Mouse (Mus musculus): ENCODE results near the gene Acer1.

The Acer1 gene

GRCm38 (mm10) chr17:56988921-56989430, 7.0 kb upstream of the Acer1 start:
- no peak for DNase-seq (ENCODE audit: low read depth)

DNA sequence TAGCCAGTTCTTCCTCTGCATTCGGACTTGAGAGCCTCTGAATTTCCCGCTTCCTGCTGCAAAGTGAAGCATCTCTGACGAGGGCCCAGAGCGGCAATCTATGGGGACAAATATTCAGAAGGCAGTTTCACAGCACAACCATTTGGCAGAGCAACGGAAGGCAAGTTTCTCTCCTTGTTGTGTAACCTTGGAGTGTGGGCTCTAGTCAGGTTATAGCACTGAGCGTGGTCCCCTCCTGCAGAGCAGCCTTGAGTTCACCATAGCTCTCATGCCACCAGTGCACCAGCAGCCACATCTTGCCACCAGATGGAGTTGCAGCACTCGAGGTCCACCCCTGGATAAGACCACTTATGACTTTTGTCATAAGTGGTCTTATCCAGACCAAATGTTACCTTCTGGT, 6.5 kb upstream of the Acer1 start:
- no peak for DNase-seq (ENCODE audit: low read depth)

DNA sequence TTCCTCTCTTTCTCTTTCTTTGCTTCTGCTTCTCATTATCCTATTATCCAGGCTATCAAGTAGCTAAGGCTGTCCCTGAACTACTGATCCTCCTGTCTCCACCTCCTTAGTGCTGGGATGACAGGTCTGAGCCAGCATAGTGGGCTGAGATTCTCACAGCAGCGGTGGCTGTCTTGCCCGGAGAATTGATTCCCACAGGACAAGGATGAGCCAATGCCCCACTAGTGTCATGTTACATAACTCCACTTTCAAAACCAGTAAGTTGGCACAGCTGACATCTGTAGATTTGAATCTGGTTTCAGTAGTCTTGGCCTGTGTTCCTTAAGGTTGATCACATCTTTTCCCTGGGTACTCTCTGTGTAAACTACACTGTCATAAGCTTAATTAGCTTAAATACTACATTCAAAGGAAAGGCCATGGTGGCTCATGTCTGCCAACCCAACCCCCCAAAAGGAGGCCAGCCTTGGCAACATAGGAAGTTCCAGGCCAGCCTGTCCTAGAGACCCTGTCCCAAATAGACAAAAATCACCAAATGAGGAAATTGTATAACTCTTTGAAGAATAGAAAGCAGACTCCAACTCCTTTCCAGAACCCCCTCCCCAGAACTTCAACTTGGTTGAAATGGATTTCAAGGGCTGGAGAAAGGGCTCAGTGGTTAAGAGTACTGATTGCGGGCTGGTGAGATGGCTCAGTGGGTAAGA, 4.3 kb upstream of the Acer1 start:
- DNase-seq (ENCODE audit: low read depth): no peak

DNA sequence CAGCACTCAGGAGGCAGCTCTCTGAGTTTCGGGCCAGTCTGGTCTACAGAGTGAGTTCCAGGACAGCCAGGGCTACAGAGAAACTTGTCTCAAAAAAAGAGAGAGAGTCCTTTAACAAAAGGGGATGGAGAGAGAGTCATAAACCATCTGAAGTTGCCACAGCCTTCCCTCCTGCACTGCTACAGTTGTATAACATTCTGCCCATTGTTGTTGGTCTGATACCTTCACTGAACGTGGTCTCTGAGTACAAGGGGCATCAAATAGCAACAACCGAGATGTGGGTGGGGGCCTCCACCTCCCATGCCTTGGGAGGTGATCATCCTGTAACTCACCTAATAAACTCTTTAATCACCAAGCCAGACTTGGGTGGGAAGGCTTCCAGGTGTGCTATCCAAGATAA, 3.7 kb upstream of the Acer1 start:
- DNase-seq (ENCODE audit: low read depth): no peak

DNA sequence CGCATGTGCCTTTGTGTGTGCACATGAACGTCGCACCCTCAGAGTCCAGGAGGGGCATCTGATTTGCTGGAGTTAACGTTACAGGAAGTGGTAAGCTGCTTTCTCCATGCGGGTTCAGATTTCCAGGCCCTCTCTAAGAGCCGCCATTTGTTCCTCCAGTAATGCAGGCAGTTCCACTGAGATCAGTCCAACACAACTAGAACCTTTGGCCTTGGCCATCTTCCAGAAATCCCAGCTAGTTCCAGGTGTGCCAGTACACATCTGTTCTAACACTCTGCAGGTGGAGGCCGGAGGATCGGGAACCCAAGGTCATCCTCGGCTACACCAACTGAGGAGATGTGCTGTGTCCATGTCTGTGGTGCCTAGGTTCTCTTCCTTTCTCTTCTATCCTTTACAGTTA, 3.0 kb upstream of the Acer1 start:
- no peak for DNase-seq (ENCODE audit: low read depth)

DNA sequence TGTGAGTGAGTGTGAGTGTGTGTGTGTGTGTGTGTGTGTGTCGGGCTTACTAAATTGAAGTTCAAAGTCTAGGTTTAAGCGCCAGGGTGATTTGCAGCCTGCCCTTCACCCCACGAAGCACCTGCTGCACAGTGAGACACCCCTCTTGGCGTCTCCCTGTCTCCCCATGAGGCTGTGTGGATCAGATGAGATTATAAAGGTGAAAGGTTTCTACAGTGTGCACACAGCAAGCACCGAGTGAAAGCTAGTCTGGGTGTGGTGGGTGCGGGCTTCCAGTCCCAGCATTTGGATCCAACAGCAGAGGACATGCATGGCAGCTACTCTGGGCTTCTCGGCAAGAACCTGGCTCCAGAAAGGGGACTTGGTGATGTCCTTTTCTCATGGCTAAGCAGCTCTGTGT, 877 bp downstream of the Acer1 start:
- no peak for DNase-seq (ENCODE audit: low read depth)

DNA sequence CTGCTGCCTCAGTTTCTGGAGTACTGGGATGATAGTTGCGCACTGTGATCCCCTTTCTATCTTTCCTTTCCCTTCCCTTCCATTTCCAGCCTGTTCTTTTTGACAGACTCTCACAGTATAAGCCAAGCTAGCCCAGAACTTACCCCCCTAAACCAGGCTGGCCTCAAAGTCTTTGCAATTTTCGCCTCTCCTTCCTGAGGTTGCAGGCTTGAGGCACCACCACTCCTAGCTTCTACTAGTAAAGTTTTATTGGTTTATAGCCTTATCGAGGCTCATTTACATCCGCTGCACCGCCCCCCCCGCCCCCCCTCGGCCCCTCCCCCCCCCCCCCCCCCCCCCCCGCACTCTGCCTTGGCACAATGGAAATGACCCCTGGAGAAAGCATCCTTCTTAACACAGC, 2.4 kb downstream of the Acer1 start:
- DNase-seq (ENCODE audit: low read depth): no peak

GRCm38 (mm10) chr17:56976531-56977390, 5.2 kb downstream of the Acer1 start:
- DNase-seq (ENCODE audit: low read depth): no peak

DNA sequence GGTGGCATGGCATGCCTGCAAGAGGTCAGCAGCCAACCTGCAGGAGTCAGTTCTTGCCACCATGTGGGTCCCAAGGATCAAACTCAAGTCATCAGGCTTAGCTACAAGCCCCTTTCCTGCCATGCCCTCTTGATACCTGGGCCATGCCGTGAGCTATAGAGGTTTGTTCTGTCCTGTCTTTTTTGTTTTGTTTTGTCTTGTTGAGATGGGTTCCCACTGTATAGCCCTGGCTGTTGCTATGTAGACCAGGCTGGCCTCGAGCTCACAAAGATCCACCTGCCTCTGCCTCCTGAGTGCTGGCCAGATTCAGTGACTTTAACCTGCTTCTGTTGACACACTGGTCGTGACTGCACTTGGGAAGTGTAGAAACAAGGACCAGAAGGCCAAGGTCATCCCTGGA, 6.5 kb downstream of the Acer1 start:
- DNase-seq (ENCODE audit: low read depth): no peak

GRCm38 (mm10) chr17:56974708-56975240, 7.2 kb downstream of the Acer1 start:
- no peak for DNase-seq (ENCODE audit: low read depth)

DNA sequence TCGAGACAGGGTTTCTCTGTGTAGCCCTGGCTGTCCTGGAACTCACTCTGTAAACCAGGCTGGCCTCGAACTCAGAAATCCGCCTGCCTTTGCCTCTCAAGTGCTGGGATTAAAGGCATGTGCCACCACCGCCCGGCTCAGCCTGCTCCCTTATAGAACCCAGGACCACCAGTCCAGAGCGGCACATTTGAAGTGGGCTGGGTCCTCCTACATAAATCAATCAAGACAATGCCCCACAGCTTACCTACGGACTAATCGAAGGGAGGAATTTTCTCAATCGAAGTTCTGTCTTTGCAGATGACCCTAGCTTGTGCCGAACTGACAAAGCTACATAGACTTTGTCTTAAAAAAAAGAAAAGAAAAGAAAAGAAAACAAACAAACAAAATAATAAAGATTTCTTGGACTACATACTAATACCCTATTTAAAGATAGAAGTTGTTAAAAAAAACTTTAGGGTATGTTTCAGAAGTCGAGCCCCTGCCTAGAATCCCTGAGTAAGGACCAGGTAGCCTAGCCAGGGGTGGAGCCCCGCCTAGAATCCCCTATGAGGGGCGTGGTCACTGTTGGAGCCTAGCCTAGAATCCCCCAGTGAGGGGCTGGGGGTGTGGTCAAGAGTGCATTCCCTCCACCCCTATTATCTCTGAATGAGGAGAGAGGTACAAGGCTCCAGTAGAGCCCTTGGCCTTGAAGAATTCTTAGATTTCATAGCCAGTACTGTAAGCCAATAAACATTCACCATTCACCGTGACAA, 7.8 kb downstream of the Acer1 start:
- DNase-seq (ENCODE audit: low read depth): no peak

DNA sequence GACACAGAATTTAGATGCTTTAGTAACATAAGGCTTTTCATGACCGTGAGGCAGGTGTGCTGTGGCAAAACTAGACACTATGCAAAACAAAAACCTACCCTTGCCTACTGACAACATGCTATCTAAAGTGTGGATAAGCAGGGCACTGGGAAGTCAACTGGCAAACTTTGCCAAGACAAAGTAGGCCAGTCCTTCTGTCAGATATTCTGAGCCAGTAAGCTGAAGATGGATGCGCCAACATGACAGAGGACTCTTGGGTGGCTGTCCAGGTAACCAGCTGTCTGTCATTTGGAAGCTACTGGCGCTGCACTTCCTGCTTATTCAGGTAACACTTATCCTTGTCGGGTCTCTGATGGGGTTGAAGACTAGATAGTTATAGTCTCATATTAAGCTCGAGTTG, 11.8 kb downstream of the Acer1 start:
- DNase-seq (ENCODE audit: low read depth): no peak

- DNase-seq (ENCODE audit: low read depth): no peak
Measured at GRCm38 (mm10) chr17:56969321-56969720, 12.6 kb downstream of the Acer1 start.

GRCm38 (mm10) chr17:56963646-56964045, 18.3 kb downstream of the Acer1 start:
- no peak for DNase-seq (ENCODE audit: low read depth)

DNA sequence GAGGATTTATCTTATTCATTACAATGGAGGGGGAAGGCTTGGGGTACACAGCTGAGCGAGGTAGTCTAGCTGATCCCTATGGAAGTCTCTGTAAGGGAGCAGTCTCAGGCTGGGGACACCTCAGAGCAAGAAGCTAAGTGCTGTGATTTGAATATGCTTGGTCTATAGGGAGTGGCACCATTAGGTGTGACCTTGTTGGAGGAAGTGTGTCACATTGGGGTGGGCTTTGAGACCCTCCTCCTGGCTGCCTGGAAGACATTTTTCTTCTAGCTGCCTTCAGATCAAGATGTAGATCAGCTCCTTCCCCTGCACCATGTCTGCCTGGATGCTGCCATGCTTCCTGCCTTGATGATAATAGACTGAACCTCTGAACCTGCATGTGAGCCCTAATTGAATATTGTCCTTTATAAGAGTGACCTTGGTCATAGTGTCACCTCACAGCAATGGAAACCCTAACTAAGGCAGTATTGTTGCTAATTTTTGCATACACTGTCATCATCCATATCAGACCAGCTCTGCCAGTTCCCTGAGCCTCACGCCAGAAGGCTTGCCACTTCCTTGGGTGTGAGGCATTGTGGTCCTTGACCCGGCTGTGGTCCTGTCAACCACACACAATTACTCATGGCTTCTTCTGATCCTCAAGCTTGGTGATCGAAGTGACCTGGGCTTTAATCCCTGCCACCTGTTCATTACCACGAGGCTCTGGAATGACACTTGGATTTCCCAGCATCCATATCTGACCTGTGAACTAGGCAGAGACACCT, 19.1 kb downstream of the Acer1 start:
- no peak for DNase-seq (ENCODE audit: low read depth)

GRCm38 (mm10) chr17:56961880-56962279, 20.0 kb downstream of the Acer1 start:
- DNase-seq (ENCODE audit: low read depth): no peak

- DNase-seq (ENCODE audit: low read depth): no peak
Measured at GRCm38 (mm10) chr17:56958667-56959066, 23.3 kb downstream of the Acer1 start.

DNA sequence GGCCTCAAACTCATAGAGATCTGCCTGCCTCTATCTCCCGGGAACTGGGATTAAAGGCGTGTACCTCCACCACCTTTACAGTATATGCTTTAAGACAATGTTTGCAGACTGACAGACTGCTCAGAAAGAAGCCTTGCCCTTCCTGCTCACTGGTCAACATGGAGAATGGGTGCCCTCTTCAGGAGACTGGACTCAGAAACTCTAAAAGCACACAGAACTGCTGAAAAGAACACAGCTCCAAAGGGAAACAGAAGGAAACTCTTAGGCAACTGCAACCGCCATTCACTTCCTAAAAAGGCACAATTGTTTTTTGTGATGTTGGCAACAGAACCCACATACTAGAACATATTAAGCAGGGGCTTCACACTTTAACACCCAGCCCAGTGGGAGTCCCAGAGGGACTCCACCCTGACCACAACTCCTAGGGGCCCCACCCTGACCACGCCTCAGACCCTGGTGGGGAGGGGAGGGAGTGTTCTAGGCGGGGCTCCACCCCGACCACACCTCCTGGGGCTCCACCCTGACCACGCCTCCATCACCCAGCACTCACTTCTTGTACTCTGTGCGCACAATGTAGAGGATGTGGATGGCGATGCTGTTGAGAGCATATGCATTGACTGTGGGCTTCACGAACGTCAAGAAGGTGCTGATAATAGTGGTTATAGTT, 24.0 kb downstream of the Acer1 start:
- DNase-seq (ENCODE audit: low read depth): peak; percentile 68

- no peak for DNase-seq (ENCODE audit: low read depth)
Measured at GRCm38 (mm10) chr17:56954871-56955270, 27.1 kb downstream of the Acer1 start.

DNA sequence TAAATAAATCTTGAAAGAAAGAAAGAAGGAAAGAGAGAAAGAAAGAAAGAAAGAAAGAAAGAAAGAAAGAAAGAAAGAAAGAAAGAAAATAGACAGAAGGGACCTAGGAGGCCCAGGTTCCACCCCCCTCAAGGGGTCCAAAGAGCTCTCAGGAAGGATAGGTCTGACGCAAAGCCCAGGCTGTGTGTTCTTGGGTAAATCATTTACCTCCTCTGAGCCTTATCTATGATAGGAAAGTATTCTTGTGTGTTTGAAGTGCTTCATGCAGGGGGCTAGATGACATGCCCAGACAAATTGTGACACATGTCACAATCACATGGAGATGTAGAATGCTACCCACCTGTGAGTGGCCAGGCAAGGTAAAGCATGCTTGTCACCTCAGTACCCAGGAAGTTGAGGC, 29.3 kb downstream of the Acer1 start:
- no peak for DNase-seq (ENCODE audit: low read depth)

- peak; percentile 62 for DNase-seq (ENCODE audit: low read depth)
Measured at GRCm38 (mm10) chr17:56950915-56951314, 31.0 kb downstream of the Acer1 start.
